Mouse (Mus musculus): Measurements from ENCODE around the gene Arhgef10l.

DNA sequence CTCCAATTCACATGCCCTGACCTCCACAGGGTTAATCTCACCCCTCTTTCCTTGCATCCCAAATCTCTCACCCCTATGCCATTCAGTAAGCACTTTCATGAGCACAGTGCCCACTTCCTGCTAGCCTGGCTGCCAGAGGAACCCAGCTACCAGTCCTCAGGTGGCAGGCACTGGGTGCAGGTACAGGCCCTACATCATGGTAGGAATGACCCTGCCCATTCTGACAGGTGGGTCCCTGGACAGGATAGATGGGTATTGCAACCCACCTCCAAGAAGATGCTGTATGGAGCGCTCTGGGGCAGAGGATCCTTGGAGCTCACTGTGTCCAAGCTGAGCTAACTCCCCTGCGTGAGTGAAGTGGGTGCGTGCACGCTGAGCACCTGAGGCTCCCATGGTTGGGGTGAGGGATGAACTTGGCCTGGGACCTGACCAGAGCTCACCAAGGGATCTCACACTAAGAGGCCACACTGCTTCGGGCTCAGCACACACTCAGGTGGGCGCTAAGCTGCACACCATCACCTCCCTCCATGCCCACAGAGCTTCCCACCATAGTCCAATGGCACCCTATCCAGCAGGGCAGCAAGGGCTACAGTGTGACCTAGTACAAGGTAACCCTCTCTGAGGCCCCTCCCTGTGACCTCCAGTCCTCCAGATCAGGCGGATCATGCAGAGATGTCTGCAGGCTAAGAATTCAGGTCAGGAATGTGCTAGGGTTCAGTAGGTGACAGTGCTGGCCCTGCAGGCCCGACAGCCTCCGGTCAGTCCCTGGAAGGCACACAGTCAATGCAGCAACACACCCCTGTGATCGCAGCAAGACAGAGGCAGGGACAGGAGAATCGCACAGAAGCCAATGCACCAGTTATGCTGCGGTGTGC, 39.9 kb downstream of the Arhgef10l start:
- TF ChIP-seq CTCF (IDR thresholded peaks at IDR 0.05; ENCODE audit: borderline replicate concordance, insufficient read depth, low read depth, low read length) (no peak), POLR2A (IDR thresholded peaks at IDR 0.05; ENCODE audit: borderline replicate concordance, insufficient read depth, low read length) (no peak)
